Mouse (Mus musculus): ENCODE results near the gene Tspan15. TPM values are rescaled to one million over a fixed set of nuclear protein-coding genes. Genes with fewer than 3 reads are reported as not detected.

Gene Tspan15
- 0.37 TPM in 1 of 2 replicates, not detected in the other for polyA plus RNA-seq (2012; ENCODE audit: insufficient read depth, insufficient read length, missing spikeins)

DNA sequence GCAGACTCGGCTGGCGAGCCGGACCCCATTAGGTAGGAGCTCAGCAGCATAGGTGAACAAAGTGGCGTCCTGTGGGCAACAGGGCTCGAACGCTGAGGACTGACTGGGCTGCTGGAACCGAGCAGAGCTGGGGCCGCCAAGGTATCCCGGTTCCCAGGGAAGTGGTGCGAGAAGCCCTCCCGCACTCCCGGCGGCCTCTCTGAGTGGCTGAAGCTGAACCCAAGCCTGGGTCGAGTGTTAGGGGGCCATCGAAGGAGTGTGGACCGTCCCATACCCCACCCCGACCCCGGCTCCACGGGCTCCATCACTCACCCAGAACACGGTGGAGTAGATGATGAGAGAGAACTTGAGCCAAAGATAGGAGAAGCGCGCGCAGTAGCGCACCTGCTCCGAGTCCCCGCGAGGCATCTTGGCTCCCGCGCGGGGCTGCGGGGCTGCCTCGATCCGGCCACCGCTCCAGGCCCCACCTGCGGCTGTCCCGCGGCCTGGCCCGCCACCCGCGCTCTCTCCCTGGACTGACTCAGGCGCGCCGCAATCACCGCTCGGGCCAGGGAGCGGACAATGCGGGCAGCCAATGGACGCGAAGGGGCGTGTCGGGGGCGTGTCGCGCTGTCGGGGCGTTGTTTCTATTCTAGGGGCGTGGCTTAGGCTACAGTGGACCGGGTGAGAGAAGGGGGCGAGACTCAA lies at the start of gene Tspan15:
TSS of gene Tspan15 (minus strand) at position 544 of the 687 bp plus-strand sequence.
- peak within 1 kb of the TSS; percentile 31 for H3K4me3 ChIP-seq (ENCODE audit: insufficient read depth, low read length)
- no peaks in the 10 kb centered on the region for H3K4me1 ChIP-seq (ENCODE audit: control insufficient read depth, insufficient read depth, low read length)
- no peak within 1 kb of the TSS for H3K27ac ChIP-seq (ENCODE audit: insufficient read depth, low read depth, low read length)
- TF ChIP-seq CTCF (IDR thresholded peaks at IDR 0.05; ENCODE audit: low read depth, low read length) (no peak), POLR2A (IDR thresholded peaks at IDR 0.05; ENCODE audit: borderline replicate concordance, low read depth, low read length) (no peak)

DNA sequence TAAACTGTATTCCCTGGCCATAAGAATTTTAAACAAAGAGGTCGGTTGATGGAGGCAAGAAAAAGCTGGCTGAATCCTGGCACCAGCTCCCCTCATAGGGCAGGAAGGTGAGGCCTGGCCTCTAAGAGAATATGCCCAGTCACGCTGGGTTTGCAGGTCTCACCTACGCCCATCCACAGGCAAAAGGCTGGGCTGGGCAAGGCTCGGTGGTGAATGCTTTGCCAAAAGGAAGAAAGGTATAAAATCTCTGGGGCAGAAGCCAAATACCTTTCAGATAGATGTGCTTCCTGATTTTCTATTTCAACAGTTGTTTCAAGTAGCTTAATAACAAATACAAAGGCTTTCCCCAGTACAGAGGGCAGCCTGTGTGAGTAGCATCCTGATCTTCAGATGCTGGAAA lies 48.6 kb upstream of the Tspan15 start:
- Histone ChIP-seq H3K4me1 (ENCODE audit: control insufficient read depth, insufficient read depth, low read length) (no peaks in the 10 kb centered on the region), H3K27ac (ENCODE audit: insufficient read depth, low read depth, low read length) (no peak overlapping the region), H3K4me3 (ENCODE audit: insufficient read depth, low read length) (no peak overlapping the region)
- TF ChIP-seq CTCF (IDR thresholded peaks at IDR 0.05; ENCODE audit: low read depth, low read length): no peak
- TF ChIP-seq POLR2A (IDR thresholded peaks at IDR 0.05; ENCODE audit: borderline replicate concordance, low read depth, low read length): no peak

DNA sequence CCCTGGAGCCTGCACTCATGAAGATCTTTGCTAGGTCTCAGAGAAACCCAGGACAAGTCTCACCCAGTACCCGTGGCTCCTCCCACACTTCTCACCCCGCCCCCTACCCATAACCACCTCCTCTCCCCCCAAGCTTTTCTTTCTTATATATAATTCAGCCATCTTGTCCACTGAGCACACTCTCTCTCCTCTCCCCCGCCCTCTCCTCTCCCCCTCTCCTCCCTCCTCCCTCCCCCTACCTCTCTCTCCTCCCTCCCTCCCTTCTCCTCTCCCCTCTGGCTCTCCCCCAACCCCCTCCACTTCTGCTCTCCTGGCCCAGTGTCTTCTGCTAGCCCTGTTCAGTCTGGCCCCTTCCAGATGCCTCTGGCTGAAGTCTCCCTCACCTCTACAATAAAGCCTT lies 48.0 kb upstream of the Tspan15 start:
- Histone ChIP-seq H3K4me1 (ENCODE audit: control insufficient read depth, insufficient read depth, low read length) (no peaks in the 10 kb centered on the region), H3K4me3 (ENCODE audit: insufficient read depth, low read length) (no peak overlapping the region), H3K27ac (ENCODE audit: insufficient read depth, low read depth, low read length) (no peak overlapping the region)
- TF ChIP-seq POLR2A (IDR thresholded peaks at IDR 0.05; ENCODE audit: borderline replicate concordance, low read depth, low read length): no peak
- no peak for TF ChIP-seq CTCF (IDR thresholded peaks at IDR 0.05; ENCODE audit: low read depth, low read length)

DNA sequence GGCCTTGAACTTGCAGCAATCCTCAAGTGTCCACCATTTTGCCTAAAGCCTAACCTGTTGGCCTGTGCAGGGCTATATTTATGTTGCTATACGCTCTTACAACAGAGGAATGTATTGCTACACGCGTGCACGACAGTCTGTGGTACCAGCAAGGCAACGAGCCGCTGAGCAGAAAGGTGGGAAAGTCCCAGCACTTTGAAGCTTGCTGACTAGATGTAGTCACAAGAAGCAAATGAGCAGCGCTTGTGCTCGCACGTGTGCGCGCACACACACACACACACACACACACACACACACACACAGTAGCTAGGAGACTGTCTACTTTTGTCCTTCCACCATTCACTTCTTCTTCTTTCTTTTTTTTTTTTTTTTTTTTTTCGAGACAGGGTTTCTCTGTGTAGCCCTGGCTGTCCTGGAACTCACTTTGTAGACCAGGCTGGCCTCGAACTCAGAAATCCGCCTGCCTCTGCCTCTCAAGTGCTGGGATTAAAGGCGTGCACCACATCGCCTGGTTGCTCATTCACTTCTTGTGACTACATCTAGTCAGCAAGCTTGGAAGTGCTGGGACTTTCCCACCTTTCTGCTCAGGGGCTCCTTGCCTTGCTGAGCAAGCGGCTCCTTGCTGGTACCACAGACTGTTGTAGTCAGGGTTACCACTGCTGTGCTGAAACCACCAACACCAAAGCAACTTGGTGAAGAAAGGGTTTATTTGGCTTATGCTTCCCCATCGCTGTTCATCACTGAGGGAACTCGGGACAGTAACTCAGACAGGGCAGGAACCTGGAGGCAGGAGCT lies 46.6 kb upstream of the Tspan15 start:
- TF ChIP-seq POLR2A (IDR thresholded peaks at IDR 0.05; ENCODE audit: borderline replicate concordance, low read depth, low read length): no peak
- no peak for TF ChIP-seq CTCF (IDR thresholded peaks at IDR 0.05; ENCODE audit: low read depth, low read length)
- Histone ChIP-seq H3K4me3 (ENCODE audit: insufficient read depth, low read length) (no peak overlapping the region), H3K4me1 (ENCODE audit: control insufficient read depth, insufficient read depth, low read length) (no peaks in the 10 kb centered on the region), H3K27ac (ENCODE audit: insufficient read depth, low read depth, low read length) (no peak overlapping the region)

DNA sequence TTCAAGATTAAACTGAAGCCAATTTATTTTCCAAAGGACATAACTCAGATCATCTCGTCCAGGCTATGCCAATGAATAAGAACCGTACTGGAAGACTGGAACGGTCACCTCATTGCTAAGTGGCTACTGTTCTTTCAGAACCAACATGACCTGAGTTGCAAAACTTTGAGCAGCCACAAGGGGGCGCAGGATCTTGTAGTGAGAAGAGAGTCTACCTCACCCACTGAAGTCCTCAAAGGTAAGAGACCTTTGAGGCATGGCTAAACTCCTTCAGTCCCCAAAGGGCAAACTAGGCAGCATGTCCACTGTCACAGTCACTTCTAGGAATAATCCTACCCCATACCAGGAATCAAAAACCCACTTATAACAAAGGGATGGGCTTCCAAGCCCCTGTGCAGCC lies 44.2 kb upstream of the Tspan15 start:
- H3K27ac ChIP-seq (ENCODE audit: insufficient read depth, low read depth, low read length): no peak overlapping the region
- H3K4me1 ChIP-seq (ENCODE audit: control insufficient read depth, insufficient read depth, low read length): no peaks in the 10 kb centered on the region
- no peak for TF ChIP-seq POLR2A (IDR thresholded peaks at IDR 0.05; ENCODE audit: borderline replicate concordance, low read depth, low read length)
- no peak for TF ChIP-seq CTCF (IDR thresholded peaks at IDR 0.05; ENCODE audit: low read depth, low read length)
- no peak overlapping the region for H3K4me3 ChIP-seq (ENCODE audit: insufficient read depth, low read length)

DNA sequence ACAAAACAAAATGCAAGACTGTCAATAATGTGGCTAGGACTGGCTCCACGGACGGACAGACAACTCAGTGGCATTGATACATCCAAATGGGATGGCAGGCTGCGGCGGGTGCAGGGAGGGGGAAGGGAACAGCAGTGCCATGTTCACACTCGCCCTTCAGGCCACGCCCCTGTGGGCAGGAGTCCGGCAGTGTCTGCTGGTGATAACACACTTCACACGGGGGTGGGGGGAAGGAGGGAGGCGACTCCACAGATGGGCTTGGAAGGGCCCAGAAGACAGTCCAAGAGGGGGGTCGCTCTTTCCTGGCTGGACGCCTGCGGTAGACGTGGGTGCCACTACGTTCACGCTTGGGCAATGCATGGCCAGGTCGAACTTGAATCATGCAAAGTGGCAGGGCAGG lies 38.2 kb upstream of the Tspan15 start:
- TF ChIP-seq POLR2A (IDR thresholded peaks at IDR 0.05; ENCODE audit: borderline replicate concordance, low read depth, low read length) (no peak), CTCF (IDR thresholded peaks at IDR 0.05; ENCODE audit: low read depth, low read length) (no peak)
- H3K27ac ChIP-seq (ENCODE audit: insufficient read depth, low read depth, low read length): no peak overlapping the region
- no peaks in the 10 kb centered on the region for H3K4me1 ChIP-seq (ENCODE audit: control insufficient read depth, insufficient read depth, low read length)
- H3K4me3 ChIP-seq (ENCODE audit: insufficient read depth, low read length): no peak overlapping the region

DNA sequence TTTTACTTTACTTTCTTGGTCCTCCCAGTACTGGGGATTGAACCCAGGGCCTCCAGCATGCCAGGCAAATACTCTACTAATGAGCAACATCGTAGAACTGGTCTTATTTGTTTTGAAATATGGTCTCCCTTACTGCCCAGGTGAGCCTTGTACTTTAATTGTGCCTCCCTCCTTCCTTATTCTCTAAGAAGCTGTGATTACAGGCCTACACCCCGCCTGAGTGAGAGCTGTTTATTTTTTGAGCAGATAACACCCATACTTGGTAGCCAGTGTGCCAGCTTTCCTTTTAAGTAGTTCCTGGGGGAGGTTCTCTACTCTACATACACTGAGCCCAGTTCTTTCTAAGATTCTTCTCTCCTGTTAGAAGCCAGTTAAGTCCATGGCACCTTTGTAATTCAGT lies 33.2 kb upstream of the Tspan15 start:
- Histone ChIP-seq H3K27ac (ENCODE audit: insufficient read depth, low read depth, low read length) (no peak overlapping the region), H3K4me3 (ENCODE audit: insufficient read depth, low read length) (no peak overlapping the region), H3K4me1 (ENCODE audit: control insufficient read depth, insufficient read depth, low read length) (no peaks in the 10 kb centered on the region)
- TF ChIP-seq CTCF (IDR thresholded peaks at IDR 0.05; ENCODE audit: low read depth, low read length) (no peak), POLR2A (IDR thresholded peaks at IDR 0.05; ENCODE audit: borderline replicate concordance, low read depth, low read length) (no peak)

DNA sequence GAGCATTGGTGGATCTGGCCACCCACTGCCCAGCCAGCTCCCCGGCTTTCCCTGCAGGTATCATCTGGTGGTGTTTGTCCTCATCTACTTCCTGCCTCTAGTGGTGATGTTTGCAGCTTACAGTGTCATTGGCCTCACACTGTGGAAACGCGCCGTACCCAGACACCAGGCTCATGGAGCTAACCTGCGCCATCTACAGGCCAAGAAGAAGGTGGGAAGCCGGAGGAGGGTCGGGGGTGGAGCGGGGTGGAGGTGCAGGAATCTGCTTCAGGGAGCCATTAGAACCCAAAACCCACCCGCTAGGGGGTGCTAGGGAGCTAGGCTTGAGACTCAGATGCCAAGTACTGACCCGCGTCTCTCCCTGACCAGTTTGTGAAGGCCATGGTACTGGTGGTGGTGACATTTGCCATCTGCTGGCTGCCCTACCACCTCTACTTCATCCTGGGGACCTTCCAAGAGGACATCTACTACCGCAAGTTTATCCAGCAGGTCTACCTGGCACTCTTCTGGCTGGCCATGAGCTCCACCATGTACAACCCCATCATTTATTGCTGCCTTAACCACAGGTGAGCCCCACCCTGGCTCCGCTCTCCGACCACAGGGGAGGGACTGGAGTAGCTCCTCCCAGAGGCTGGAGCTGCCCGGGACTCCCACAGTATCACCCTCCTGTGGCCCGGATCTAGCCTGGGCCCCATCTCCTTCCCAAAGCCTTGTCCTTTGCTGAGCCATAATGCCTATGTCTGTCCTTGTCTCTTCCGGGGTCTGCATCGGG lies 30.2 kb upstream of the Tspan15 start:
- Histone ChIP-seq H3K27ac (ENCODE audit: insufficient read depth, low read depth, low read length) (no peak overlapping the region), H3K4me3 (ENCODE audit: insufficient read depth, low read length) (no peak overlapping the region), H3K4me1 (ENCODE audit: control insufficient read depth, insufficient read depth, low read length) (no peaks in the 10 kb centered on the region)
- TF ChIP-seq CTCF (IDR thresholded peaks at IDR 0.05; ENCODE audit: low read depth, low read length) (peak; percentile 96), POLR2A (IDR thresholded peaks at IDR 0.05; ENCODE audit: borderline replicate concordance, low read depth, low read length) (no peak)

DNA sequence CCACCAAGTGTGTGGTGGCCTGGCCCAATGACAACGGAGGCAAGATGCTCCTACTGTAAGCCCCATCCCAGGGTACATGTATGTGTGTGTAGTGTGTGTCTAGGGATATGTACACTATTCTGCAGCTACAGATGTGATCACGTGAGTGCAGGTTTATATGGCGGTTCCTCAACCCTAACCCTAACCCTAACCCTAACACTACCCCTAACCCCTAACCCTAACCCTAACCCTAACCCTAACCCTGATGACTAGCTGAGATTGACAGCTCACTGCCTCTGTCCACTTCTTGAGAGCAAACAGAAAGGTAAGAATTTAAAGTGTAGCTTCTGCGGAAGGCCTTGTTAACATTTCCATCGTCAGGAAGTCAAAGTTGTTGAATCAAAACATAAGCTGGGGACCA lies 27.2 kb upstream of the Tspan15 start:
- Histone ChIP-seq H3K27ac (ENCODE audit: insufficient read depth, low read depth, low read length) (no peak overlapping the region), H3K4me3 (ENCODE audit: insufficient read depth, low read length) (no peak overlapping the region), H3K4me1 (ENCODE audit: control insufficient read depth, insufficient read depth, low read length) (no peaks in the 10 kb centered on the region)
- TF ChIP-seq POLR2A (IDR thresholded peaks at IDR 0.05; ENCODE audit: borderline replicate concordance, low read depth, low read length): no peak
- TF ChIP-seq CTCF (IDR thresholded peaks at IDR 0.05; ENCODE audit: low read depth, low read length): no peak

Data from bone marrow macrophage, adult 2 months (primary cell).